ENCODE assay signal across 14 mouse cellular contexts in the genomic region with DNA sequence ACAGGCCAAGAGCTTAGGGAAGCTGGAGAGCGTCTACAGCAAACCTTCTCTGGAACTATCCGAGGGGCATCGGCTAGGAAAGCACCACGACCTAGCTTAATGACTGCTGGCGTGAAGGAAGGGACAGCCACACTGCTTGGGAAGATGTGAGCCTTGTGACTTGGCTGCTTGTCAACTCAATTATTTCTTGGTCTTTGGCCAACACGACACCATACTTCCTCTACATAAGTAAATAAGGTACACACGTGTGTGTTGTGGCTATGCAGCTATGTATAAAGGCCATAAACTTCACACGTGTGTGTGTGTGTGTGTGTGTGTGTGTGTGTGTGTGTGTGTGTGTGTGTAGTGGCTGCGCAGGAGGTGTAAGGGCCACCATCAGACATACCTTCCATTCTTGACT.
DNase-seq lines count a peak whose midpoint lies in the region; ATAC-seq lines count a peak whose summit lies in the region.
"Had no signal": no experiment of that assay in that cellular context is flagged by ENCODE, and none has a peak within 500 bp of the region (broad histone marks: within the 10 kb centered on the region; RNA-seq: fewer than 3 reads in every experiment).

No protein-coding gene starts in this region.

- ATAC-seq in kidney, embryonic 14.5 days (ENCODE audit: low FRiP score, low TSS enrichment): no peak

- DNase-seq in cerebellum, postnatal 10 days: peak; percentile 74 to 75
- no peak for DNase-seq in cerebellum, adult 11-12 months
- peak; percentile 53 for DNase-seq in kidney, postnatal 10 days
- DNase-seq in 3T3-L1 (ENCODE audit: low read depth, low spot score): peak; percentile 6
- peak; percentile 59 for DNase-seq in large intestine, adult 2 months (ENCODE audit: low read depth, low spot score)
- no peak for DNase-seq in urinary bladder, postnatal 25 days (ENCODE audit: low spot score)
- no peak for DNase-seq in neural tube, embryonic 10.5 days (ENCODE audit: extremely low spot score, low spot score)
- DNase-seq: adrenal gland, postnatal 25 days; cerebellum, adult 8-10 months; gastrocnemius, adult 2 months; thymus, postnatal 14 days had no signal

- no peak overlapping the region for H3K4me2 ChIP-seq in kidney, embryonic 14.5 days (replicated peaks; ENCODE audit: low read depth, low read length)
- H3K4me2 ChIP-seq: heart, embryonic 13.5 days; midbrain, embryonic 11.5 days had no signal

- H3K27me3 ChIP-seq in kidney, embryonic 14.5 days (ENCODE audit: control insufficient read depth, insufficient read depth, low read length): no peaks in the 10 kb centered on the region
- H3K27me3 ChIP-seq: heart, embryonic 13.5 days had no signal

- H3K9me3 ChIP-seq in kidney, embryonic 14.5 days (ENCODE audit: control insufficient read depth, low read length): no peaks in the 10 kb centered on the region
- H3K9me3 ChIP-seq: heart, embryonic 13.5 days had no signal

- no peaks in the 10 kb centered on the region for H3K4me1 ChIP-seq in kidney, embryonic 14.5 days (ENCODE audit: control insufficient read depth, insufficient read depth, low read length)

- WGBS in kidney, embryonic 14.5 days: 79% methylated on average over 9 of the region's 9 CpGs
- WGBS in large intestine, adult 2 months: 11% methylated on average over 9 of the region's 9 CpGs

- H3K36me3 ChIP-seq in kidney, embryonic 14.5 days (ENCODE audit: control insufficient read depth, insufficient read depth, low read length): no peaks in the 10 kb centered on the region
- H3K36me3 ChIP-seq: heart, embryonic 13.5 days had no signal

- no peak overlapping the region for H3K4me3 ChIP-seq in kidney, embryonic 14.5 days (ENCODE audit: low read length)
- H3K4me3 ChIP-seq: gastrocnemius, adult 2 months; heart, embryonic 13.5 days had no signal

- H3K27ac ChIP-seq in kidney, embryonic 14.5 days (ENCODE audit: low read depth, low read length): no peak overlapping the region
- H3K27ac ChIP-seq: gastrocnemius, adult 2 months; heart, embryonic 13.5 days had no signal

- no peak overlapping the region for H3K9ac ChIP-seq in kidney, embryonic 14.5 days (ENCODE audit: low read depth, low read length)
- H3K9ac ChIP-seq: heart, embryonic 13.5 days had no signal

Comparison
In these comparisons a context has a peak if more than half of its experiments do, and no peak if none do; other contexts are left out.
1. DNase-seq: peak in cerebellum, postnatal 10 days (2 of 2), kidney, postnatal 10 days (single experiment), 3T3-L1 (single experiment) and large intestine, adult 2 months (single experiment); none in cerebellum, adult 11-12 months (single experiment), urinary bladder, postnatal 25 days (single experiment) and neural tube, embryonic 10.5 days (single experiment).